Mouse (Mus musculus) MEL (cell line): ENCODE results near the gene Camk1d. TPM values are rescaled to one million over a fixed set of nuclear protein-coding genes. Genes with fewer than 3 reads are reported as not detected.

ENCODE experiments used
- DNase-seq: peaks from one replicate; pipeline ENCODE4 v3.0.0; 2011; ENCODE audit warnings: low read depth, low spot score
- H3K27ac ChIP-seq: 2 replicates; pipeline ENCODE4 v1.5.1; 2012; ENCODE audit warnings: low read depth, mild to moderate bottlenecking, control low read depth, low read length, moderate library complexity; ENCODE audit not compliant: control insufficient read depth
- H3K27me3 ChIP-seq, 2 experiments: fragments of 150-350 bp in 1 of 2; sonication (generic) in 1 of 2; 2 replicates each; pipeline ENCODE4 v1.6.1; 2012; ENCODE audit warnings: low read length in 2 of 2, mild to moderate bottlenecking in 2 of 2, improper control_type of control experiment in 1 of 2, moderate library complexity in 1 of 2; ENCODE audit not compliant: insufficient read depth in 2 of 2, control insufficient read depth in 1 of 2
- H3K36me3 ChIP-seq, 2 experiments: 2 replicates each; pipeline ENCODE4 v1.6.1; 2012 to 2014; ENCODE audit warnings: low read length in 2 of 2, improper control_type of control experiment in 1 of 2, inconsistent platforms in 1 of 2, mild to moderate bottlenecking in 1 of 2; ENCODE audit not compliant: insufficient read depth in 2 of 2, control insufficient read depth in 1 of 2
- H3K4me1 ChIP-seq, 2 experiments: fragments of 150-350 bp in 1 of 2; sonication (generic) in 1 of 2; 2 replicates each; pipeline ENCODE4 v1.6.1; 2012; ENCODE audit warnings: low read length in 2 of 2, improper control_type of control experiment in 1 of 2, mild to moderate bottlenecking in 1 of 2; ENCODE audit not compliant: insufficient read depth in 2 of 2, control insufficient read depth in 1 of 2
- H3K4me3 ChIP-seq, 2 experiments: fragments of 150-350 bp in 1 of 2; sonication (generic) in 1 of 2; 2 replicates each; pipeline ENCODE4 v1.5.1; 2012; ENCODE audit warnings: low read depth in 2 of 2, low read length in 2 of 2, mild to moderate bottlenecking in 2 of 2, moderate library complexity in 2 of 2, control low read depth in 1 of 2, improper control_type of control experiment in 1 of 2; ENCODE audit not compliant: control insufficient read depth in 1 of 2, insufficient read depth in 1 of 2
- H3K79me2 ChIP-seq: 2 replicates; pipeline ENCODE4 v1.6.1; 2012; ENCODE audit warnings: mild to moderate bottlenecking, low read length, moderate library complexity; ENCODE audit not compliant: control insufficient read depth, poor library complexity, insufficient read depth
- H3K9ac ChIP-seq: 2 replicates; pipeline ENCODE4 v1.6.1; 2012; ENCODE audit warnings: low read depth, mild to moderate bottlenecking, control low read depth, low read length, moderate library complexity; ENCODE audit not compliant: control insufficient read depth, poor library complexity, severe bottlenecking
- H3K9me3 ChIP-seq: fragments of 150-350 bp; sonication (generic); replicated peaks from 2 replicates; pipeline ENCODE4 v1.6.1; 2012; ENCODE audit warnings: mild to moderate bottlenecking, low read length, improper control_type of control experiment, moderate library complexity; ENCODE audit not compliant: insufficient read depth
- CTCF ChIP-seq, 3 experiments: IDR thresholded peaks in 2 of 3; conservative IDR thresholded peaks in 1 of 3; 2 replicates each; pipeline ENCODE4 v1.5.1; 2011 to 2012; ENCODE audit warnings: low read length in 3 of 3, low read depth in 2 of 3, mild to moderate bottlenecking in 2 of 3, improper control_type of control experiment in 1 of 3, inconsistent platforms in 1 of 3, mixed read lengths in 1 of 3, moderate library complexity in 1 of 3; ENCODE audit not compliant: control insufficient read depth in 1 of 3, insufficient read depth in 1 of 3, poor library complexity in 1 of 3, severe bottlenecking in 1 of 3
- EP300 ChIP-seq, 2 experiments: IDR thresholded peaks; 2 replicates each; pipeline ENCODE4 v1.6.1; 2011; ENCODE audit warnings: improper control_type of control experiment in 2 of 2, low read length in 2 of 2, low read depth in 1 of 2, mild to moderate bottlenecking in 1 of 2
- MAFK ChIP-seq: IDR thresholded peaks from 2 replicates; pipeline ENCODE4 v1.6.1; 2011; ENCODE audit warnings: low read depth, mild to moderate bottlenecking, low read length, improper control_type of control experiment, borderline replicate concordance
- NELFE ChIP-seq: IDR thresholded peaks from 2 replicates; pipeline ENCODE4 v1.6.1; 2011; ENCODE audit warnings: low read depth, low read length, improper control_type of control experiment
- NRF1 ChIP-seq: IDR thresholded peaks from 2 replicates; pipeline ENCODE4 v1.6.1; 2014; ENCODE audit warnings: low read depth, mild to moderate bottlenecking, inconsistent platforms, low read length, improper control_type of control experiment, moderate library complexity; ENCODE audit not compliant: poor library complexity, insufficient read depth, severe bottlenecking
- RAD21 ChIP-seq: IDR thresholded peaks from 2 replicates; pipeline ENCODE4 v1.6.1; 2011; ENCODE audit warnings: mild to moderate bottlenecking, low read depth, low read length, improper control_type of control experiment
- SMC3 ChIP-seq: IDR thresholded peaks from 2 replicates; pipeline ENCODE4 v1.6.1; 2011; ENCODE audit warnings: low read depth, low read length, improper control_type of control experiment
- TCF12 ChIP-seq: IDR thresholded peaks from 2 replicates; pipeline ENCODE4 v1.6.1; 2014; ENCODE audit warnings: low read depth, mild to moderate bottlenecking, inconsistent platforms, low read length, improper control_type of control experiment, moderate library complexity
- ZC3H11A ChIP-seq: IDR thresholded peaks from 2 replicates; pipeline ENCODE4 v1.6.1; 2012; ENCODE audit warnings: low read depth, mild to moderate bottlenecking, inconsistent platforms, low read length, improper control_type of control experiment
- ZNF384 ChIP-seq: IDR thresholded peaks from 2 replicates; pipeline ENCODE4 v1.6.1; 2012; ENCODE audit warnings: low read depth, mild to moderate bottlenecking, inconsistent platforms, low read length, improper control_type of control experiment
- polyA plus RNA-seq, 2 experiments: library from polyadenylated mRNA; stranded (reverse) in 1 of 2; unstranded in 1 of 2; fragments of >175 nt in 1 of 2; fragments of >200 nt in 1 of 2; gene quantifications; 2 replicates each; pipeline versions ENCODE4 v1.2.1 to v1.2.4; 2012; ENCODE audit warnings: low replicate concordance in 2 of 2, low read depth in 1 of 2; ENCODE audit not compliant: insufficient read length in 2 of 2, insufficient read depth in 1 of 2, missing spikeins in 1 of 2
- total RNA-seq: library from RNA; depleted of rRNA; stranded (reverse); fragments of 300-350 nt; gene quantifications from 2 replicates; pipeline ENCODE4 v1.2.3, GENCODE M21; 2012

Camk1d gene
- total and polyA plus RNA-seq, 3 experiments = 2.9 to 4.4 TPM; not detected in 1

GRCm38 (mm10) chr2:5403850-5404249 lies 310.5 kb downstream of the Camk1d start:
- no peaks in the 10 kb centered on the region for H3K27me3 ChIP-seq
- no peaks in the 10 kb centered on the region for H3K9me3 ChIP-seq
- no peak for TF ChIP-seq TCF12
- TF ChIP-seq NELFE = no peak
- TF ChIP-seq SMC3 = peak; percentile 61
- TF ChIP-seq CTCF (IDR thresholded peaks at IDR 0.05 in 2 of 3, conservative IDR thresholded peaks at IDR 0.05 in 1 of 3; ENCODE audit: control insufficient read depth in 1 of 3, insufficient read depth in 1 of 3, low read depth in 2 of 3, low read length in 3 of 3, poor library complexity in 1 of 3, severe bottlenecking in 1 of 3) = peak; percentile 41 to 81 (median 73)
- peak; percentile 50 for TF ChIP-seq RAD21
- TF ChIP-seq, all 39 proteins: peak for 3
- DNase-seq = peak; percentile 72
- no peak overlapping the region for H3K27ac ChIP-seq
- no peak overlapping the region for H3K4me3 ChIP-seq
- H3K36me3 ChIP-seq = no peaks in the 10 kb centered on the region
- no peaks in the 10 kb centered on the region for H3K79me2 ChIP-seq
- no peak overlapping the region for H3K9ac ChIP-seq
- 0 out of 4 replicates have a peak, but pooled peaks cover 0 to 2% of the 10 kb centered on the region in 2 experiments for H3K4me1 ChIP-seq

- H3K9ac ChIP-seq = no peak overlapping the region
- H3K27ac ChIP-seq = no peak overlapping the region
These were observed 312.3 kb downstream of the Camk1d start for GRCm38 (mm10) chr2:5402036-5402435.

GRCm38 (mm10) chr2:5398505-5398904 lies 315.8 kb downstream of the Camk1d start:
- no peak overlapping the region for H3K4me3 ChIP-seq
- no peaks in the 10 kb centered on the region for H3K79me2 ChIP-seq
- no peak for TF ChIP-seq EP300 (IDR thresholded peaks at IDR 0.05; ENCODE audit: low read depth in 1 of 2, low read length in 2 of 2)
- TF ChIP-seq MAFK = no peak
- TF ChIP-seq ZC3H11A = no peak
- H3K36me3 ChIP-seq = no peaks in the 10 kb centered on the region
- no peaks in the 10 kb centered on the region for H3K9me3 ChIP-seq
- no peak overlapping the region for H3K27ac ChIP-seq
- no peak overlapping the region for H3K9ac ChIP-seq
- no peaks in the 10 kb centered on the region for H3K27me3 ChIP-seq
- H3K4me1 ChIP-seq = 0 out of 4 replicates have a peak, but pooled peaks cover 0 to 4% of the 10 kb centered on the region in 2 experiments
- DNase-seq = no peak

More at GRCm38 (mm10) chr2:5402036-5402435, 312.3 kb downstream of the Camk1d start:
- Histone ChIP-seq H3K36me3 (no peaks in the 10 kb centered on the region), H3K27me3 (no peaks in the 10 kb centered on the region), H3K4me3 (no peak overlapping the region), H3K79me2 (no peaks in the 10 kb centered on the region), H3K4me1 (0 out of 4 replicates have a peak, but pooled peaks cover 0 to 4% of the 10 kb centered on the region in 2 experiments), H3K9me3 (no peaks in the 10 kb centered on the region)
- no peak for TF ChIP-seq ZNF384
- TF ChIP-seq NRF1 = no peak
- no peak for TF ChIP-seq EP300 (IDR thresholded peaks at IDR 0.05; ENCODE audit: low read depth in 1 of 2, low read length in 2 of 2)
- no peak for DNase-seq
